In the genomic region with DNA sequence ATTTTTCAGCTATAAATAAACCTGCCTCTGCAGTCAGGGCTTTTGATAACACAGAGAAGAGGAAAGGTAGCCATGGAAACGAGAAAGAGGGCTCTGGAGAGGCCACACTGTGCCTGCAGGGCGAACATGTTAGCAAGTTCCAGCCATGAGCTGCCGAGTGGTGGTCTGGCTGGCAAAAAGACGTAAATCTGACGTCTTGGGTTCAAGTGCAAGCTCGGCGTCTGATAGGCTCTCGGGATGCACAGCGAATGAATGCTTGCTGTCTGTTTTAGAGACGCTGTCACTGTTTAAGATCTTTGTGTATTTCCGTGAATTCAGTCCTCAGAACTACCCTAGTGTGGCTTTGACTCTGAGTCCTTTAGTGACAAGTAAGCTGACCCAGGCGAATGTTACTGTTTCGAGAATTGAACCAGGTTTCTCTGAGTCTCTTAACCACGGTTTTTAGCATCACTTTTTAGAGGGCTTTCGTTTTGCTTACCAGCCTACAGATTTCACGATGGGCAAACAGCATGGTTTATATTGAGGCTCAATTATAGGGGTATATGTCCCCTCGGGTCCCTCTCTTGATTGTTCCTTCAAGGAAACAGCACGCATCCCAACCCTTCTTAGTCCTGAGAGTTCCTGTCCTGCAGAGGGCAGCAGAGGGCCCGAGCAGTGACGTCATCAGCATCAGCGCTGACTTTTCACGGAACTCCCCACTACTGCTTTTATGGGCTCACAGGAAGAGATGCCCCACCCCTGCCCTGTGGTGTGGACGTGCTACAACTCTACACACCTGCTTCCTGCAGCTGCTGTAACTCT, we compare ENCODE assay signal across 8 mouse cellular contexts. TPM values are rescaled to one million over a fixed set of nuclear protein-coding genes. Genes with fewer than 3 reads are reported as not detected.
DNase-seq lines count a peak whose midpoint lies in the region; ATAC-seq and TF ChIP-seq lines count a peak whose summit lies in the region.

No protein-coding gene starts in this region.

- no peaks in the 10 kb centered on the region for H3K27me3 ChIP-seq in lung, embryonic 14.5 days (ENCODE audit: insufficient read depth, low read length)

- ATAC-seq in hematopoietic stem cell, adult 5-6 weeks (replicated peaks in 1 of 2; ENCODE audit: insufficient read depth in 1 of 2, low FRiP score in 2 of 2, low TSS enrichment in 1 of 2, low read depth in 1 of 2, poor library complexity in 2 of 2, severe bottlenecking in 2 of 2): peak; percentile 84
- peak; percentile 68 for ATAC-seq in lung, embryonic 14.5 days (ENCODE audit: insufficient read depth)
- peak; percentile 83 for ATAC-seq in neutrophil, adult 5-6 weeks (ENCODE audit: extremely low read depth, insufficient number of reproducible peaks, low FRiP score, poor library complexity, severe bottlenecking)

- DNase-seq in ES-E14 (ENCODE audit: low read depth, low spot score): peak; percentile 87
- DNase-seq in cerebellum, adult 8-10 months: peak; percentile 22
- peak; percentile 88 for DNase-seq in forelimb bud, embryonic 11.5 days (ENCODE audit: low read depth, low spot score)
- DNase-seq in layer of hippocampus, adult 8-10 months (ENCODE audit: low spot score in 2 of 2): peak; percentile 40 to 78
- DNase-seq in lung, embryonic 14.5 days: peak; percentile 92
- peak; percentile 80 for DNase-seq in testis, postnatal 14 days (ENCODE audit: low spot score)

- H3K4me3 ChIP-seq in ES-E14 (ENCODE audit: insufficient read depth in 1 of 2, low read depth in 1 of 2, low read length in 2 of 2, poor library complexity in 1 of 2, severe bottlenecking in 1 of 2): peak overlapping the region; percentile 45 to 75
- H3K4me3 ChIP-seq in lung, embryonic 14.5 days (ENCODE audit: low read depth, low read length): peak overlapping the region; percentile 25

- 32% methylated on average over 23 of the region's 23 CpGs for WGBS in lung, embryonic 14.5 days

- in situ Hi-C loops in ES-E14 (cut with MboI; ENCODE audit: low sequenced_read_pairs in 2 of 2, unreplicated experiment in 2 of 2): no loop called here

- peak overlapping the region; percentile 57 for H3K27ac ChIP-seq in ES-E14 (ENCODE audit: insufficient read depth, low read depth, low read length, poor library complexity, severe bottlenecking)
- peak overlapping the region; percentile 44 for H3K27ac ChIP-seq in lung, embryonic 14.5 days (ENCODE audit: low read depth)

- TF ChIP-seq CTCF in lung, embryonic 14.5 days (IDR thresholded peaks at IDR 0.05; ENCODE audit: low read depth): peak; percentile 95

- no peaks in the 10 kb centered on the region for H3K9me3 ChIP-seq in ES-E14 (ENCODE audit: control insufficient read depth, insufficient read depth, low read depth, low read length)
- no peaks in the 10 kb centered on the region for H3K9me3 ChIP-seq in lung, embryonic 14.5 days (ENCODE audit: low read depth, low read length)

- peak overlapping the region; percentile 58 for H3K9ac ChIP-seq in ES-E14 (ENCODE audit: insufficient read depth, low read depth, low read length, poor library complexity, severe bottlenecking)
- peak overlapping the region; percentile 26; the same call in 1 of the 2 replicates for H3K9ac ChIP-seq in lung, embryonic 14.5 days

- peaks cover 0 to 15% of the 10 kb centered on the region in 2 experiments; a peak in 2 of 4 replicates for H3K4me1 ChIP-seq in ES-E14 (ENCODE audit: control insufficient read depth in 2 of 2, insufficient read depth in 2 of 2, low read length in 2 of 2, poor library complexity in 1 of 2)
- H3K4me1 ChIP-seq in lung, embryonic 14.5 days (ENCODE audit: insufficient read depth): no peaks in the 10 kb centered on the region

- no peaks in the 10 kb centered on the region for H3K36me3 ChIP-seq in ES-E14 (ENCODE audit: control insufficient read depth, insufficient read depth, low read length, poor library complexity, severe bottlenecking)
- H3K36me3 ChIP-seq in lung, embryonic 14.5 days (ENCODE audit: insufficient read depth): no peaks in the 10 kb centered on the region

- H3K4me2 ChIP-seq in lung, embryonic 14.5 days: peak overlapping the region; percentile 61

TF ChIP-seq in ES-E14, 5 proteins besides CTCF, POLR2A, EP300 and RAD21:
- TF ChIP-seq CHD2 (IDR thresholded peaks at IDR 0.05; ENCODE audit: low read depth, low read length): peak; percentile 25; the same call in 1 of the 2 replicates
- peak; percentile 30; the same call in 1 of the 2 replicates for TF ChIP-seq ZNF384 (IDR thresholded peaks at IDR 0.05; ENCODE audit: low read depth, low read length)
- peak; percentile 38; the same call in 1 of the 2 replicates for TF ChIP-seq ZC3H11A (IDR thresholded peaks at IDR 0.05; ENCODE audit: borderline replicate concordance, low read depth, low read length)
- TF ChIP-seq HCFC1 (IDR thresholded peaks at IDR 0.05; ENCODE audit: borderline replicate concordance, insufficient read depth, low read length): 0 out of 2 replicates have a peak, but pooled peaks have one; percentile 52
- TF ChIP-seq MAFK (IDR thresholded peaks at IDR 0.05; ENCODE audit: insufficient read depth, low read depth, low read length): no peak

RNA-seq across cellular contexts. Expression of gene Chrna9, which starts 20.8 kb away (rescaled TPM):
- total RNA-seq in ES-E14 (2012; rRNA removed): 11.2 and 23.5 TPM in 2 replicates
- not detected in 2 replicates for total RNA-seq in hematopoietic stem cell, adult 5-6 weeks (2017)
- total RNA-seq in layer of hippocampus, adult 8-10 months (2022): not detected
- polyA plus RNA-seq in lung, embryonic 14.5 days (2014; fragmentation: Nextera tagmentation; extraction: Ambion mirVana): not detected in 2 replicates
- total RNA-seq in neutrophil, adult 5-6 weeks (2017): not detected in 2 replicates

RNA-seq across cellular contexts. Expression of gene 9130230L23Rik, which starts 48.5 kb away (rescaled TPM):
- total RNA-seq in ES-E14 (2012; rRNA removed): 0.36 and 0.74 TPM in 2 replicates
- total RNA-seq in hematopoietic stem cell, adult 5-6 weeks (2017): not detected in 2 replicates
- total RNA-seq in layer of hippocampus, adult 8-10 months (2022): not detected
- 1.0 and 1.5 TPM in 2 replicates for polyA plus RNA-seq in lung, embryonic 14.5 days (2014; fragmentation: Nextera tagmentation; extraction: Ambion mirVana)
- total RNA-seq in neutrophil, adult 5-6 weeks (2017): 5.4 and 5.5 TPM in 2 replicates

Comparison
In these comparisons a context has a peak if more than half of its experiments do, and no peak if none do; other contexts are left out.
1. Peak in every context shown above with its lines: DNase-seq, ATAC-seq, H3K4me3 ChIP-seq and H3K27ac ChIP-seq.
2. DNase-seq: peak in every context shown above with its lines; median percentile 92 in lung, embryonic 14.5 days; 88 in forelimb bud, embryonic 11.5 days; 87 in ES-E14; 80 in testis, postnatal 14 days; 59 in layer of hippocampus, adult 8-10 months; 22 in cerebellum, adult 8-10 months.